Mouse (Mus musculus): Measurements from ENCODE around the gene 1700102P08Rik. TPM values are rescaled to one million over a fixed set of nuclear protein-coding genes. Genes with fewer than 3 reads are reported as not detected.

1700102P08Rik gene
- polyA plus RNA-seq (2015; fragmentation: Nextera tagmentation; extraction: Ambion mirVana): 0.16 TPM in 1 of 2 replicates, not detected in the other

DNA sequence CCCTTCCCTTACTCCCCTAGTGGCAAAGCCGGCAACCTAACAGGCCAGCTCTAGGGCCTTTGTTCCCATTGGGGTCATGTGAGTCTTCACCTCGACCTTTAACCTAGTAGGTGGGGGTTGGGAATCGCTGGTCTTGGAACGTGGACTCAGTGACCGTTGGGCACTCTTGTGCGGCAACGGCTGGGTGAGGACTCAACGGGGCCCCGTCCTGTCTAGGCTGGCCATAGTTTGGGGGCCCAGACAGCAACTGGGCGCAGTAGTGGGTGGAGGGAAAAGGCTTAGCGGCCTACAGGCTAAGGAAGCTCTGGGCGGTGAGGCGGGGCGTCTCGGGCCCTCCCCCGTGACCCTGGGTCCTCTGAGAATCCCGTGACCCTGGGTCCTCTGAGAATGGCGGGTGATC is at the start of gene 1700102P08Rik:
TSS of gene 1700102P08Rik (plus strand) at position 130 of the 400 bp plus-strand sequence.

DNA sequence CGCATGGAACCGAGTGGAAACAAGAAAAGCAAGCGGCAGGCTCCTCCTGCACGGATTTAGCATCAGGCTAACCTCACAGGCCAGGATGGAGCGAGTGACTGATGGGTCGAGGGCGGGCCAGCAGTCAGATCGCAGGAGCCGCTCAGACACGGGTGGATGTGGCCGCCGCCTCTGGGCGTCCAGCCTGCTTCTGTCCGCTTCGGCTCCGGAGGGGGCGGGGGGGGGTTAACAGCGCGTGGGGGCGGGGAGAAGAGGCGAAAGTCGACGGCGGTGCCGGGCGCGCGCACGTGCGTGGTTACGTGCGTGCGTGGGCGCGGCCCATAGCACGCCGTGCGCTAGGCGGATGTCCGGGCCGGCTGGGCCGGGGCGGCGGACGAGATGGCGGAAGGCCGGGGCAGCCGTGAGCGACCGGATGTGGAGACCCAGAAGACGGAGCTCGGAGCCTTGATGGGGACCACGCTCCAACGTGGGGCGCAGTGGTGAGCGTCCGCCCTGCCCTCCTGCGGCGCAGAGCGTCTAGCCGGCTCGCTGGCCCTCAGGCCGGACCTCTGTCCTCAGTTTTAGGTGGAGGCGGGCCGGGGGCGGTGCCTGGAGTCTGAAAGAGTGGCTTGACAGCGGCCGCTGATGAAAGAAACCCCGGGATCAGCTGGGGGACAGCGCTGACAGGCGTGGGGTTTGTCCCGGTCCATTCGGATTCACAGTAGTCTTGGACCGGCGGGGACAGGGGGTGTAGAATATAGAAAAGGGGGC is 44.9 kb upstream of the 1700102P08Rik start, which contains the start of gene Usp4:
TSS of gene Usp4 (plus strand) at position 314 of the 750 bp plus-strand sequence.

DNA sequence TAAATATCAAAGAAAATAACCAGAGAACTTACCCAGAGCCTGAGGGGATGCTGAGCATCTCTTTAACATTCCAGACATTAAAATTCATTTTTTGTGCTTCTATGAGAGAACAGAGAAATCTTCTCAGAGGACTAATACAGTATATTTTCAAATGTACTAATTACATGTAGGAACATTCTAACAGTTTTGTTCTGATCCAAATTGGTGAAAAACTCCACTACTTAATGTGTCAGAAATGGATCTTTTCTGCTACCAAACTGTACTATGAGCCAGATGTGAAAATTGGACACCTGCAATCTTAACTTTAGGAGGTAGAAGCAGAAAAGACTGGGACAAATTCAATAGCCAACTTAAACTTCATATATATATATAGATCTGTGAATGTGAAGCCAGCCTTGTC is 35.8 kb downstream of the 1700102P08Rik start, which contains the start of gene Ccdc36:
TSS of gene Ccdc36 (minus strand) at position 101 of the 400 bp plus-strand sequence.

DNA sequence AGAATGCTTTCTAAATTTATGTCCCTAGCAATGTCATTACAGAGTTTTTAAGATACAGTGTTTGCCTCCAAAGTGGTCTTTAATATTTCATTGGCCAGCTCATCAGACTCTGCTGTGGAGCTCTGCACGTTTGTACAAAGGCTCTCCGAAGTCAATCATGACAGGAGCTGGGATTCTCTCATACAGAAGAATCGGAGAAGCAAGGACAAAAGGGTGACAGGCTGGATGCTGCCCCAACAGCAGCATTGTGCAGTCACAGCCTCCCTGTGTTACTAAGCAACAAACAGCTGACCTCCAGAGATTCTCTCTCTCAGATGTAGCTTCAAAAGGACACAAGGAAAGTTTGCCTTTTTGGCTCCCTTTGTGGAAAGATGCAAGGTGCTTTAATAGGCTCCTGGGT is 43.6 kb downstream of the 1700102P08Rik start, which contains the start of gene BC048562:
TSS of gene BC048562 (plus strand) at position 301 of the 400 bp plus-strand sequence.

Other genes with a start within 250 kb of the 1700102P08Rik start
- gene Bsn, start 202.4 kb upstream of the 1700102P08Rik start, polyA plus RNA-seq (2015; fragmentation: Nextera tagmentation; extraction: Ambion mirVana): 0.76 and 1.3 TPM in 2 replicates
- gene Dag1, start 128.8 kb upstream of the 1700102P08Rik start, polyA plus RNA-seq (2015; fragmentation: Nextera tagmentation; extraction: Ambion mirVana): 72.2 and 83.2 TPM in 2 replicates
- gene Nicn1, start 102.4 kb upstream of the 1700102P08Rik start, polyA plus RNA-seq (2015; fragmentation: Nextera tagmentation; extraction: Ambion mirVana): 33.2 and 37.4 TPM in 2 replicates
- 6.1 and 6.2 TPM in 2 replicates for gene Amt, start 96.0 kb upstream of the 1700102P08Rik start, polyA plus RNA-seq (2015; fragmentation: Nextera tagmentation; extraction: Ambion mirVana)
- 326 and 429 TPM in 2 replicates for gene Rhoa, start 86.7 kb upstream of the 1700102P08Rik start, polyA plus RNA-seq (2015; fragmentation: Nextera tagmentation; extraction: Ambion mirVana)
- 62.1 and 73.8 TPM in 2 replicates for gene Tcta, start 86.6 kb upstream of the 1700102P08Rik start, polyA plus RNA-seq (2015; fragmentation: Nextera tagmentation; extraction: Ambion mirVana)
- 1,366 and 1,515 TPM in 2 replicates for gene Gpx1, start 53.9 kb upstream of the 1700102P08Rik start, polyA plus RNA-seq (2015; fragmentation: Nextera tagmentation; extraction: Ambion mirVana)
- gene Usp4, start 45.0 kb upstream of the 1700102P08Rik start, polyA plus RNA-seq (2015; fragmentation: Nextera tagmentation; extraction: Ambion mirVana): 44.6 and 58.2 TPM in 2 replicates
- 0.86 and 2.0 TPM in 2 replicates for gene Ccdc36, start 35.7 kb downstream of the 1700102P08Rik start, polyA plus RNA-seq (2015; fragmentation: Nextera tagmentation; extraction: Ambion mirVana)
- gene BC048562, start 43.7 kb downstream of the 1700102P08Rik start, polyA plus RNA-seq (2015; fragmentation: Nextera tagmentation; extraction: Ambion mirVana): not detected in 2 replicates
- 34.9 and 49.0 TPM in 2 replicates for gene Ccdc71, start 67.7 kb downstream of the 1700102P08Rik start, polyA plus RNA-seq (2015; fragmentation: Nextera tagmentation; extraction: Ambion mirVana)
- gene Klhdc8b, start 68.8 kb downstream of the 1700102P08Rik start, polyA plus RNA-seq (2015; fragmentation: Nextera tagmentation; extraction: Ambion mirVana): 54.3 and 61.4 TPM in 2 replicates
- 31.5 and 37.7 TPM in 2 replicates for gene Lamb2, start 86.9 kb downstream of the 1700102P08Rik start, polyA plus RNA-seq (2015; fragmentation: Nextera tagmentation; extraction: Ambion mirVana)
- gene Usp19, start 97.8 kb downstream of the 1700102P08Rik start, polyA plus RNA-seq (2015; fragmentation: Nextera tagmentation; extraction: Ambion mirVana): 36.9 and 72.1 TPM in 2 replicates
- gene Qars, start 114.9 kb downstream of the 1700102P08Rik start, polyA plus RNA-seq (2015; fragmentation: Nextera tagmentation; extraction: Ambion mirVana): 60.1 and 86.1 TPM in 2 replicates
- 70.3 and 91.3 TPM in 2 replicates for gene Qrich1, start 124.0 kb downstream of the 1700102P08Rik start, polyA plus RNA-seq (2015; fragmentation: Nextera tagmentation; extraction: Ambion mirVana)
- 68.2 and 82.0 TPM in 2 replicates for gene Impdh2, start 167.5 kb downstream of the 1700102P08Rik start, polyA plus RNA-seq (2015; fragmentation: Nextera tagmentation; extraction: Ambion mirVana)
- gene Ndufaf3, start 174.6 kb downstream of the 1700102P08Rik start, polyA plus RNA-seq (2015; fragmentation: Nextera tagmentation; extraction: Ambion mirVana): 68.4 and 111 TPM in 2 replicates
- 95.0 and 107 TPM in 2 replicates for gene Dalrd3, start 177.1 kb downstream of the 1700102P08Rik start, polyA plus RNA-seq (2015; fragmentation: Nextera tagmentation; extraction: Ambion mirVana)
- gene Wdr6, start 185.9 kb downstream of the 1700102P08Rik start, polyA plus RNA-seq (2015; fragmentation: Nextera tagmentation; extraction: Ambion mirVana): 73.9 and 83.0 TPM in 2 replicates
- 17.3 and 18.2 TPM in 2 replicates for gene P4htm, start 204.9 kb downstream of the 1700102P08Rik start, polyA plus RNA-seq (2015; fragmentation: Nextera tagmentation; extraction: Ambion mirVana)

Measured in adrenal gland, postnatal 0 days (tissue).